Mouse (Mus musculus) myocyte (in vitro differentiated cells): ENCODE measurements around the gene Cdkl5. TPM values are rescaled to one million over a fixed set of nuclear protein-coding genes. Genes with fewer than 3 reads are reported as not detected.
"Not testable (repeated sequence)": the region's sequence is repeated elsewhere in the genome, so short reads cannot be mapped to it uniquely, and the experiment has no call there.

ENCODE experiments used
- H3K27me3 ChIP-seq: one replicate; pipeline ENCODE4 v1.6.1; 2011; ENCODE audit not compliant: control insufficient read depth, insufficient read depth, insufficient read length
- H3K36me3 ChIP-seq: one replicate; pipeline ENCODE4 v1.6.1; 2011; ENCODE audit not compliant: control insufficient read depth, insufficient read depth
- H3K4me2 ChIP-seq: one replicate; pipeline ENCODE4 v1.6.1; 2011; ENCODE audit warnings: low read depth, control low read depth
- H3K4me3 ChIP-seq: one replicate; pipeline ENCODE4 v1.5.1; 2011; ENCODE audit warnings: mild to moderate bottlenecking, control low read depth, moderate library complexity
- H3K79me2 ChIP-seq: one replicate; pipeline ENCODE4 v1.6.1; 2011; ENCODE audit not compliant: control insufficient read depth, insufficient read depth
- H3ac ChIP-seq: one replicate; pipeline ENCODE4 v1.6.1; 2011; ENCODE audit not compliant: control insufficient read depth, insufficient read length
- CEBPB ChIP-seq: IDR thresholded peaks from 2 replicates; pipeline ENCODE4 v1.6.1; 2011; ENCODE audit warnings: mild to moderate bottlenecking, moderate library complexity; ENCODE audit not compliant: poor library complexity, insufficient read depth, severe bottlenecking
- E2F4 ChIP-seq: IDR thresholded peaks from one replicate; pipeline ENCODE4 v1.6.1; 2011; ENCODE audit warnings: mild to moderate bottlenecking, control low read depth, moderate library complexity; ENCODE audit not compliant: insufficient read depth
- MAX ChIP-seq: IDR thresholded peaks from one replicate; pipeline ENCODE4 v1.6.1; 2011; ENCODE audit warnings: low read depth, mild to moderate bottlenecking, control low read depth
- MYOD1 ChIP-seq, 3 experiments: IDR thresholded peaks; one replicate each; pipeline ENCODE4 v1.6.1; 2011; ENCODE audit warnings: control low read depth in 2 of 3, low read depth in 2 of 3, mild to moderate bottlenecking in 2 of 3, moderate library complexity in 1 of 3; ENCODE audit not compliant: insufficient read length in 2 of 3, control insufficient read depth in 1 of 3
- MYOG ChIP-seq, 3 experiments: IDR thresholded peaks; one replicate each; pipeline ENCODE4 v1.6.1; 2011; ENCODE audit warnings: control low read depth in 2 of 3, low read depth in 2 of 3, mild to moderate bottlenecking in 2 of 3; ENCODE audit not compliant: insufficient read length in 2 of 3, control insufficient read depth in 1 of 3, insufficient read depth in 1 of 3
- POLR2A ChIP-seq: IDR thresholded peaks from one replicate; pipeline ENCODE4 v1.6.1; 2011; ENCODE audit warnings: low read depth, mild to moderate bottlenecking, control low read depth, moderate library complexity; ENCODE audit not compliant: insufficient read length
- POLR2AphosphoS2 ChIP-seq: IDR thresholded peaks from one replicate; pipeline ENCODE4 v1.6.1; 2011; ENCODE audit warnings: low read depth, control low read depth; ENCODE audit not compliant: insufficient read length
- REST ChIP-seq: IDR thresholded peaks from one replicate; pipeline ENCODE4 v1.6.1; 2011; ENCODE audit warnings: mild to moderate bottlenecking, control low read depth, moderate library complexity; ENCODE audit not compliant: insufficient read depth, insufficient read length
- SRF ChIP-seq: IDR thresholded peaks from one replicate; pipeline ENCODE4 v1.6.1; 2011; ENCODE audit warnings: low read depth; ENCODE audit not compliant: control insufficient read depth, insufficient read length
- TCF12 ChIP-seq: IDR thresholded peaks from one replicate; pipeline ENCODE4 v1.6.1; 2011; ENCODE audit warnings: mild to moderate bottlenecking, control low read depth; ENCODE audit not compliant: poor library complexity, insufficient read depth, severe bottlenecking
- TCF3 ChIP-seq: IDR thresholded peaks from one replicate; pipeline ENCODE4 v1.6.1; 2011; ENCODE audit warnings: low read depth, control low read depth; ENCODE audit not compliant: insufficient read length
- USF1 ChIP-seq: IDR thresholded peaks from one replicate; pipeline ENCODE4 v1.6.1; 2011; ENCODE audit warnings: low read depth, mild to moderate bottlenecking, control low read depth, moderate library complexity
- polyA plus RNA-seq: library from polyadenylated mRNA; unstranded; fragments of >200 nt; fragmentation: generic; extraction: Trizol; gene quantifications from one replicate; pipeline ENCODE4 v1.2.1, GENCODE M21; 2012; ENCODE audit warnings: missing spikeins

The Cdkl5 gene
- polyA plus RNA-seq, 1 experiment, result 0.43 TPM

DNA sequence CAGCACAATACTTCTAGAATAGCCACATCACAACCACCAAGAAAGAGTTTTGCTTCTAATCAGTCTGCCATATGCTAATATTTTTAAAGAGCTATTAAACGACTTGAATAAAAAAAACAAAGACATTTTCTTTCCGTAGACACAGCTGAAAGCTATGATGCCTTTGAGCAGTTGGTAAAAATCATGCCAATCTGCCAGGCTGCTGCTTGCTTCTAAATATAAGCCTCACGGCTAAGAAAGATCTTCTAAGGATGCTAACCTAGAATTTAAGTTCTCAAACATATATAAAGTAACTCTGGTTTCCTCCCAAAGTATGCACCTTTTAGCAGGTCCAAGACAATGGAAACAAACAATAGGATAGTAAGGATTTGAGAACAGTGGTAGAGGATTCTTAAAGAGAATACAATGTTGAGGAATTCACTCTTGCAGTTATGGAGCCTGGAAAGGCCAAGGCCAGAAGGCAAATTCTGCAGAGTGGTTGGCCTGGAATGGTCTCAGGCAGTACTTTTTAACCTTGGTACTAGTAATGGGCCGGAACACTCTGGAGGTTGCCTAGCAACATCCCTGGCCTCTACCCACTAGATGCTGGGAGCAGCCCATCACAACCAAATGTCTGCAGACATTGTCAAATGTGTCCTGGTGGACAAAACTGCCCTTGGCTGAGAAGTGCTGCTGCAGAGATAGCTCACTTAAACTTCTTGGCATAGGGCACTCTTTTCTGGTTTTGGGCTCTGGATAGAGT lies 189.9 kb downstream of the Cdkl5 start:
- no peak for TF ChIP-seq USF1
- no peak for TF ChIP-seq MAX
- TF ChIP-seq POLR2A, result no peak
- TF ChIP-seq MYOG (IDR thresholded peaks at IDR 0.05; ENCODE audit: control insufficient read depth in 1 of 3, insufficient read depth in 1 of 3, insufficient read length in 2 of 3, low read depth in 2 of 3), result no peak
- TF ChIP-seq TCF12, result no peak
- no peak for TF ChIP-seq SRF
- TF ChIP-seq TCF3, result no peak
- TF ChIP-seq POLR2AphosphoS2, result no peak
- no peak for TF ChIP-seq CEBPB
- TF ChIP-seq REST, result no peak
- no peak for TF ChIP-seq MYOD1 (IDR thresholded peaks at IDR 0.05; ENCODE audit: control insufficient read depth in 1 of 3, insufficient read length in 2 of 3, low read depth in 2 of 3)
- TF ChIP-seq E2F4, result no peak
- no peaks in the 10 kb centered on the region for H3K36me3 ChIP-seq

DNA sequence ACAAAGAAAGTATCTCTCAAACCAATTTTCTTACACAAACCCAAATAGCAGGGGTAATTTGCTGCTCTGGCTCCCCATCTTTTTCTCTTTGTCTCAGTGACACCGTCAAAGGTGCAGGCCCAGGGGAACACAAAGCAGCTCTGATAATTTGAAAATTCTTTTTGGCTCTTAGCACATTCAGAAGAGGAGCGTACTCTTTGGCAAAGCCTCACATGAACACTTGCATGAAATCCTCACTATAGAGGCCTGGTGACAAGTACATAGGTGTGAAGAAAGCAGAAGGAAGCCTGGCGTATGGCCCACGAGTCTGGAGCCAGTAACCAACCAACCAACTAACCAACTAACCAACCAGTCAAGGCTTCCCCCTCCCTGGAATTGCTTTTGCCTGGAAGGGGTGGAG lies 199.6 kb downstream of the Cdkl5 start:
- TF ChIP-seq MYOG (IDR thresholded peaks at IDR 0.05; ENCODE audit: control insufficient read depth in 1 of 3, insufficient read depth in 1 of 3, insufficient read length in 2 of 3, low read depth in 2 of 3), result no peak
- TF ChIP-seq POLR2AphosphoS2, result no peak
- TF ChIP-seq E2F4, result no peak
- TF ChIP-seq SRF, result no peak
- TF ChIP-seq USF1, result no peak
- TF ChIP-seq REST, result no peak
- TF ChIP-seq MYOD1 (IDR thresholded peaks at IDR 0.05; ENCODE audit: control insufficient read depth in 1 of 3, insufficient read length in 2 of 3, low read depth in 2 of 3), result no peak
- no peak for TF ChIP-seq POLR2A
- TF ChIP-seq CEBPB, result no peak
- no peak for TF ChIP-seq TCF3
- TF ChIP-seq MAX, result no peak
- no peak for TF ChIP-seq TCF12
- Histone ChIP-seq H3K36me3 (no peaks in the 10 kb centered on the region), H3ac (no peak overlapping the region), H3K27me3 (no peaks in the 10 kb centered on the region), H3K4me3 (no peak overlapping the region), H3K4me2 (no peak overlapping the region), H3K79me2 (no peaks in the 10 kb centered on the region)

More for the DNA sequence above, 189.9 kb downstream of the Cdkl5 start:
- Histone ChIP-seq H3K4me2 (no peak overlapping the region), H3ac (no peak overlapping the region), H3K79me2 (no peaks in the 10 kb centered on the region), H3K27me3 (no peaks in the 10 kb centered on the region), H3K4me3 (no peak overlapping the region)

DNA sequence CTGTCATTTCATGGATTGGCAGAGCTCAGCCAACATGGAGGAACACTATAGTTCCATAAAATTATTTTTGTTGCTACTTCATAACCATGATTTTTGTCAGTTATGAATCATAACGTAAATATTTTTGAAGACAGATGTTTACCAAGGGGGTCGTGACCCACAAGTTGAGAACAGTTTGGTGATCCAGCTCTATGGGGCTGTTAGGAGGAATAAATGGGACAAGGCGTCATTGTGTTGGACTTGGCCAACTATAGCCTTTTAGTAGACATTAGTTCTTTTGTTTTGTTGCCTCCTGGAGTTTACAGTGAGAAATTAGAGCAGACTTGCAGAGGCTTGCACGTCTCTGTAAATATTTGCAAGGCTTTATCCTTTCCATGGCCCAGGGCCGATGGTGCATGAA lies 212.2 kb downstream of the Cdkl5 start:
- TF ChIP-seq MYOD1 (IDR thresholded peaks at IDR 0.05; ENCODE audit: control insufficient read depth in 1 of 3, insufficient read length in 2 of 3, low read depth in 2 of 3) (no peak), SRF (no peak), CEBPB (no peak), TCF12 (no peak), TCF3 (no peak), E2F4 (no peak), MYOG (IDR thresholded peaks at IDR 0.05; ENCODE audit: control insufficient read depth in 1 of 3, insufficient read depth in 1 of 3, insufficient read length in 2 of 3, low read depth in 2 of 3) (no peak), REST (no peak), MAX (no peak)
- H3K4me3 ChIP-seq, result no peak overlapping the region

DNA sequence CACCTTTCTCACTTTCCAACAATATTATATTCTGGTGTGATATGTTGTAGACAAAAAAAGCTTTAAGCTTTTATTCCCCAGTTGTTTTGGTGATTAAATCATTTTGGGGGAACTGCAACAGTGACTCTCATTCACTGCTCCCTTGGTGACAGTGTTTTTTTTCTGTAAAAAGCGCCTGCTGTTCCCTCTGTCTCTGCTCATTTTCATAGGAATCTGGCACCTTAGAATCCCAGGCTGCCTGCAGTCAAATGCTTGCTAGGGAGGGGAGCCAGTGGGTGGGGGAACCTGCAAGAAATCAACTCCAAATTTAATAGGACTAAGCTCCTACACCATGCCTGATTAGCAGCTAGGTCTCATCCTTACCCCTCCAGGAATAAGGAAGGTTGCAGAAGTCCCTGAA lies 221.5 kb downstream of the Cdkl5 start:
- TF ChIP-seq POLR2AphosphoS2 (no peak), CEBPB (no peak), REST (no peak), MYOD1 (IDR thresholded peaks at IDR 0.05; ENCODE audit: control insufficient read depth in 1 of 3, insufficient read length in 2 of 3, low read depth in 2 of 3) (no peak), POLR2A (no peak), E2F4 (no peak), SRF (no peak), TCF12 (no peak), MAX (no peak), USF1 (no peak), MYOG (IDR thresholded peaks at IDR 0.05; ENCODE audit: control insufficient read depth in 1 of 3, insufficient read depth in 1 of 3, insufficient read length in 2 of 3, low read depth in 2 of 3) (no peak), TCF3 (no peak)
- no peak overlapping the region for H3ac ChIP-seq

More for the DNA sequence above, 212.2 kb downstream of the Cdkl5 start:
- no peaks in the 10 kb centered on the region for H3K79me2 ChIP-seq
- no peaks in the 10 kb centered on the region for H3K27me3 ChIP-seq
- no peak overlapping the region for H3ac ChIP-seq
- no peak overlapping the region for H3K4me2 ChIP-seq
- no peaks in the 10 kb centered on the region for H3K36me3 ChIP-seq

DNA sequence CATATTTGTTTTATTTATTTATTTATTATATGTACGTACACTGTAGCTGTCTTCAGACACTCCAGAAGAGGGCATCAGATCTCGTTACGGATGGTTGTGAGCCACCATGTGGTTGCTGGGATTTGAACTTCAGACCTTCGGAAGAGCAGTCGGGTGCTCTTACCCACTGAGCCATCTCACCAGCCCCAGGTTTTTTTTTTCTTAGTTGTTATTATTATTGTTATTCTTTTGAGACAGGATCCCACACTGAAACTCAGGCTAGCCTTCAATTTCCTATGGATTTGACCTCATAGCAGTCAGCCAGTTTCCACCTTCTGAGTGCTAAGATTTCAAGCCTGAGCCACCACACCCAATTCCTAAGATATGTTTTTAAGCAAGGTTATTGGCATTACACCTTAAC lies 224.9 kb downstream of the Cdkl5 start:
- H3K4me2 ChIP-seq, H3K79me2 ChIP-seq, H3K4me3 ChIP-seq, H3ac ChIP-seq, H3K36me3 ChIP-seq, H3K27me3 ChIP-seq: not testable (repeated sequence)

More for the DNA sequence above, 221.5 kb downstream of the Cdkl5 start:
- Histone ChIP-seq H3K27me3 (no peaks in the 10 kb centered on the region), H3K4me2 (no peak overlapping the region), H3K79me2 (no peaks in the 10 kb centered on the region), H3K36me3 (no peaks in the 10 kb centered on the region), H3K4me3 (no peak overlapping the region)
